Mouse (Mus musculus) CD4-positive, CD25-positive, alpha-beta regulatory T cell, adult 9 weeks (primary cell): Measurements from ENCODE around the gene Ppp2ca. TPM values are rescaled to one million over a fixed set of nuclear protein-coding genes. Genes with fewer than 3 reads are reported as not detected.

ENCODE experiments used
- polyA plus RNA-seq: library from polyadenylated mRNA; unstranded; fragments of 100-300 nt; shearing (Covaris generic); gene quantifications from one replicate; pipeline ENCODE4 v1.2.1, GENCODE M21; 2017

Gene Ppp2ca
- 6.3 TPM for polyA plus RNA-seq

GRCm38 (mm10) chr11:52098398-52098946, at the start of gene Ppp2ca:
Gene Ppp2ca (plus strand): TSS chr11:52098681.

GRCm38 (mm10) chr11:52145428-52145827, 46.9 kb downstream of the Ppp2ca start, which contains the start of gene Olfr1373:
Gene Olfr1373 (minus strand): TSS chr11:52145528.

Other genes starting within 250 kb of the Ppp2ca start
- 8.5 TPM for gene Jade2, start 241.0 kb upstream of the Ppp2ca start, polyA plus RNA-seq
- gene Cdkn2aipnl, start 131.0 kb upstream of the Ppp2ca start, polyA plus RNA-seq = 116 TPM
- gene Ube2b, start 97.9 kb upstream of the Ppp2ca start, polyA plus RNA-seq = 328 TPM
- gene Cdkl3, start 94.5 kb upstream of the Ppp2ca start, polyA plus RNA-seq = 7.1 TPM
- gene Olfr1373, start 46.8 kb downstream of the Ppp2ca start, polyA plus RNA-seq = not detected
- not detected for gene Olfr1371, start 115.3 kb downstream of the Ppp2ca start, polyA plus RNA-seq
- gene Skp1a, start 133.3 kb downstream of the Ppp2ca start, polyA plus RNA-seq = 383 TPM
- gene Tcf7, start 184.3 kb downstream of the Ppp2ca start, polyA plus RNA-seq = 302 TPM